ENCODE assay signal across 9 mouse cellular contexts in genomic region chr11:71751689-71752088, GRCm38 (mm10). TPM values are rescaled to one million over a fixed set of nuclear protein-coding genes. Genes with fewer than 3 reads are reported as not detected.
A peak's percentile ranks its signal among the peaks of the same experiment; 100 is the strongest.
DNase-seq lines count a peak whose midpoint lies in the region; ATAC-seq lines count a peak whose summit lies in the region.
"Had no signal": no experiment of that assay in that cellular context is flagged by ENCODE, and none has a peak within 500 bp of the region (broad histone marks: within the 10 kb centered on the region; RNA-seq: fewer than 3 reads in every experiment).

No protein-coding gene starts in this region.

- H3K4me3 ChIP-seq in heart, embryonic 14.5 days (ENCODE audit: control insufficient read depth in 1 of 2, insufficient read depth in 1 of 2, low read depth in 1 of 2, low read length in 2 of 2): peak overlapping the region; percentile 48 to 58
- H3K4me3 ChIP-seq in forebrain, embryonic 14.5 days (ENCODE audit: low read depth, low read length): peak overlapping the region; percentile 86
- H3K4me3 ChIP-seq in liver, embryonic 15.5 days (replicated peaks): peak overlapping the region; percentile 31; the same call in 1 of the 2 replicates

- H3K4me1 ChIP-seq in heart, embryonic 14.5 days (ENCODE audit: control insufficient read depth in 2 of 2, insufficient read depth in 2 of 2, low read length in 2 of 2): peaks cover 2 to 7% of the 10 kb centered on the region in 2 experiments; a peak in 2 of 4 replicates
- H3K4me1 ChIP-seq in forebrain, embryonic 14.5 days (ENCODE audit: control insufficient read depth, insufficient read depth, low read length): peaks cover 34% of the 10 kb centered on the region
- H3K4me1 ChIP-seq in liver, embryonic 15.5 days (replicated peaks): 0 out of 2 replicates have a peak, but pooled peaks cover 4% of the 10 kb centered on the region

- peaks cover 49% of the 10 kb centered on the region for H3K27me3 ChIP-seq in heart, embryonic 14.5 days (ENCODE audit: control insufficient read depth, insufficient read depth, low read length)
- H3K27me3 ChIP-seq in forebrain, embryonic 14.5 days (replicated peaks; ENCODE audit: control insufficient read depth, insufficient read depth, low read length): no peaks in the 10 kb centered on the region
- peaks cover 39% of the 10 kb centered on the region for H3K27me3 ChIP-seq in liver, embryonic 15.5 days

- no peak overlapping the region for H3K27ac ChIP-seq in heart, embryonic 14.5 days (replicated peaks in 1 of 2; ENCODE audit: control insufficient read depth in 1 of 2, insufficient read depth in 1 of 2, low read depth in 2 of 2, low read length in 2 of 2)
- H3K27ac ChIP-seq in forebrain, embryonic 14.5 days (ENCODE audit: low read depth, low read length): 0 out of 2 replicates have a peak overlapping the region, but pooled peaks have one; percentile 18
- no peak overlapping the region for H3K27ac ChIP-seq in liver, embryonic 15.5 days (replicated peaks)

- peak overlapping the region; percentile 94 for H3K4me2 ChIP-seq in heart, embryonic 14.5 days (ENCODE audit: low read length)
- peak overlapping the region; percentile 94 for H3K4me2 ChIP-seq in forebrain, embryonic 14.5 days (ENCODE audit: low read length)
- peak overlapping the region; percentile 56; the same call in 1 of the 2 replicates for H3K4me2 ChIP-seq in liver, embryonic 15.5 days

- DNase-seq in heart, adult 9 months (ENCODE audit: low spot score in 2 of 2): no peak
- DNase-seq in R1 (ENCODE audit: low read depth, low spot score): peak; percentile 25
- DNase-seq in forebrain, embryonic 14.5 days (ENCODE audit: low spot score): no peak
- DNase-seq in left cerebral cortex, postnatal 36 days (ENCODE audit: low spot score in 2 of 2): no peak
- no peak for DNase-seq in T-cell, adult 2 months (ENCODE audit: low spot score)
- DNase-seq: right cerebral cortex, postnatal 4 days had no signal

- H3K36me3 ChIP-seq in heart, embryonic 14.5 days (ENCODE audit: control insufficient read depth, insufficient read depth, low read length): no peaks in the 10 kb centered on the region
- no peaks in the 10 kb centered on the region for H3K36me3 ChIP-seq in forebrain, embryonic 14.5 days (ENCODE audit: control insufficient read depth, insufficient read depth, low read length)
- no peaks in the 10 kb centered on the region for H3K36me3 ChIP-seq in liver, embryonic 15.5 days (replicated peaks)

- 34% methylated on average over 12 of the region's 12 CpGs for WGBS in heart, embryonic 14.5 days
- WGBS in forebrain, embryonic 14.5 days: 11% methylated on average over 12 of the region's 12 CpGs
- WGBS in liver, embryonic 15.5 days (ENCODE audit: insufficient replicate concordance): 31% methylated on average over 12 of the region's 12 CpGs

- no peak overlapping the region for H3K9ac ChIP-seq in heart, embryonic 14.5 days (ENCODE audit: low read length)
- peak overlapping the region; percentile 91 for H3K9ac ChIP-seq in forebrain, embryonic 14.5 days (ENCODE audit: low read length)
- H3K9ac ChIP-seq in liver, embryonic 15.5 days: no peak overlapping the region

- 0 out of 2 replicates have a peak, but pooled peaks cover 1% of the 10 kb centered on the region for H3K9me3 ChIP-seq in heart, embryonic 14.5 days (ENCODE audit: control insufficient read depth, low read length)
- no peaks in the 10 kb centered on the region for H3K9me3 ChIP-seq in forebrain, embryonic 14.5 days (replicated peaks; ENCODE audit: control insufficient read depth, low read length)
- H3K9me3 ChIP-seq in liver, embryonic 15.5 days (replicated peaks): no peaks in the 10 kb centered on the region

- intact Hi-C loops in left cerebral cortex, postnatal 36 days (cut with DNase I): loop anchor here (10.0 kb wide), 2 partner anchors 273 to 317 kb away; no protein-coding TSS in a partner anchor

- no peak for ATAC-seq in heart, embryonic 14.5 days (ENCODE audit: insufficient number of reproducible peaks, insufficient read depth, low FRiP score, low read depth)
- no peak for ATAC-seq in forebrain, embryonic 14.5 days
- ATAC-seq in liver, embryonic 15.5 days (ENCODE audit: insufficient read depth): no peak
- ATAC-seq in monocyte, adult 5-6 weeks (replicated peaks; ENCODE audit: insufficient number of reproducible peaks, low FRiP score, low TSS enrichment, poor library complexity, severe bottlenecking): no peak

RNA-seq across cellular contexts. Expression of gene Wscd1, which starts 2.0 kb away (rescaled TPM):
- 3.7 TPM in 2 replicates for polyA plus RNA-seq in heart, embryonic 14.5 days (2014; fragmentation: Nextera tagmentation; extraction: Ambion mirVana)
- 23.1 and 31.7 TPM in 2 replicates for polyA plus RNA-seq in forebrain, embryonic 14.5 days (2014; fragmentation: Nextera tagmentation; extraction: Ambion mirVana)
- polyA plus RNA-seq in liver, embryonic 15.5 days (2015; fragmentation: Nextera tagmentation; extraction: Ambion mirVana): 0.26 and 0.33 TPM in 2 replicates
- not detected in 3 replicates for total RNA-seq in monocyte, adult 5-6 weeks (2017)
- total RNA-seq in left cerebral cortex, postnatal 36 days (2021): 10 to 100 TPM; 55.3 to 69.7 TPM

Comparison
In these comparisons a context has a peak if more than half of its experiments do, and no peak if none do; other contexts are left out.
1. H3K4me3 ChIP-seq: peak in every context shown above with its lines; median percentile 86 in forebrain, embryonic 14.5 days; 53 in heart, embryonic 14.5 days; 31 in liver, embryonic 15.5 days.